In genomic region chr19:24103802-24104201, GRCm38 (mm10) we compare ENCODE assay signal across 23 mouse cellular contexts.
"Had no signal": no experiment of that assay in that cellular context is flagged by ENCODE, and none has a peak within 500 bp of the region (broad histone marks: within the 10 kb centered on the region; RNA-seq: fewer than 3 reads in every experiment).

No protein-coding gene starts in this region.

- H3K36me3 ChIP-seq: forebrain, embryonic 15.5 days; limb, embryonic 15.5 days had no signal

- ATAC-seq: forebrain, embryonic 15.5 days; forebrain, postnatal 0 days; hindbrain, postnatal 0 days; liver, embryonic 12.5 days had no signal

- DNase-seq: forebrain, postnatal 0 days; gastrocnemius, postnatal 14 days; gastrocnemius, postnatal 36 days; heart, adult 18-20 months; kidney, adult 11 months; kidney, adult 9 months; kidney, postnatal 14 days; kidney, postnatal 36 days; layer of hippocampus, adult 9-11 months; layer of hippocampus, postnatal 36 days; left cerebral cortex, postnatal 4 days had no signal

- H3K4me1 ChIP-seq: forebrain, embryonic 15.5 days; hindbrain, embryonic 13.5 days; hindbrain, embryonic 15.5 days; limb, embryonic 13.5 days; limb, embryonic 15.5 days; liver, embryonic 12.5 days had no signal

- H3K9ac ChIP-seq: forebrain, embryonic 15.5 days; forebrain, postnatal 0 days; heart, embryonic 15.5 days; hindbrain, embryonic 13.5 days; hindbrain, embryonic 15.5 days; kidney, embryonic 15.5 days; limb, embryonic 13.5 days; limb, embryonic 15.5 days; liver, embryonic 12.5 days; liver, embryonic 14.5 days had no signal

- H3K9me3 ChIP-seq: forebrain, embryonic 15.5 days; heart, embryonic 15.5 days; hindbrain, embryonic 13.5 days; hindbrain, embryonic 15.5 days; kidney, embryonic 15.5 days; limb, embryonic 13.5 days; limb, embryonic 15.5 days; liver, embryonic 12.5 days had no signal

- H3K27me3 ChIP-seq: forebrain, embryonic 15.5 days; heart, embryonic 15.5 days; hindbrain, embryonic 13.5 days; hindbrain, embryonic 15.5 days; kidney, embryonic 15.5 days; limb, embryonic 13.5 days; liver, embryonic 12.5 days had no signal

- H3K4me2 ChIP-seq: forebrain, embryonic 15.5 days; heart, embryonic 11.5 days; heart, embryonic 15.5 days; hindbrain, embryonic 13.5 days; hindbrain, embryonic 15.5 days; kidney, embryonic 15.5 days; limb, embryonic 13.5 days; limb, embryonic 15.5 days; liver, embryonic 12.5 days had no signal

- H3K27ac ChIP-seq: heart, embryonic 15.5 days; hindbrain, embryonic 13.5 days; hindbrain, embryonic 15.5 days; hindbrain, postnatal 0 days; kidney, embryonic 15.5 days; kidney, postnatal 0 days; limb, embryonic 13.5 days; limb, embryonic 15.5 days; liver, embryonic 12.5 days; liver, embryonic 14.5 days had no signal

- H3K4me3 ChIP-seq: forebrain, embryonic 15.5 days; heart, embryonic 15.5 days; hindbrain, embryonic 13.5 days; hindbrain, embryonic 15.5 days; kidney, embryonic 15.5 days; limb, embryonic 13.5 days; limb, embryonic 15.5 days; liver, embryonic 12.5 days had no signal
